Mouse (Mus musculus): ENCODE measurements around the gene Scrt2.

- no peak for TF ChIP-seq POLR2A (IDR thresholded peaks at IDR 0.05; ENCODE audit: low read depth, low read length)
- no peak for TF ChIP-seq CTCF (IDR thresholded peaks at IDR 0.05; ENCODE audit: extremely low read depth, insufficient read depth, insufficient read length, insufficient replicate concordance)
Measured at GRCm38 (mm10) chr2:152111311-152111710, 30.0 kb downstream of the Scrt2 start.
